In genomic region chr15:77922710-77923109, GRCm38 (mm10) we compare ENCODE assay signal across 19 mouse cellular contexts. TPM values are rescaled to one million over a fixed set of nuclear protein-coding genes. Genes with fewer than 3 reads are reported as not detected.
A peak's percentile ranks its signal among the peaks of the same experiment; 100 is the strongest.
DNase-seq lines count a peak whose midpoint lies in the region; ATAC-seq and TF ChIP-seq lines count a peak whose summit lies in the region.
"Had no signal": no experiment of that assay in that cellular context is flagged by ENCODE, and none has a peak within 500 bp of the region (broad histone marks: within the 10 kb centered on the region; RNA-seq: fewer than 3 reads in every experiment).

No protein-coding gene starts in this region.

- no peak for TF ChIP-seq CTCF in heart, adult 2 months (IDR thresholded peaks at IDR 0.05)
- TF ChIP-seq CTCF in cortical plate, adult 2 months (IDR thresholded peaks at IDR 0.05; ENCODE audit: extremely low read depth, insufficient read depth, low read length): no peak

- intact Hi-C loops in heart, adult 2 months (cut with DNase I): no loop called here
- intact Hi-C loops in heart, postnatal 36 days (cut with DNase I): no loop called here

- 58% methylated on average over 9 of the region's 9 CpGs for WGBS in heart, adult 2 months
- WGBS in midbrain, embryonic 14.5 days: 88% methylated on average over 9 of the region's 9 CpGs

- peak overlapping the region; percentile 31; the same call in 1 of the 2 replicates for H3K27ac ChIP-seq in heart, adult 2 months
- H3K27ac ChIP-seq in cortical plate, adult 2 months (ENCODE audit: insufficient read depth, low read length): 0 out of 2 replicates have a peak overlapping the region, but pooled peaks have one; percentile 25
- H3K27ac ChIP-seq in midbrain, embryonic 14.5 days (replicated peaks; ENCODE audit: low read depth, low read length): no peak overlapping the region
- H3K27ac ChIP-seq: hindbrain, embryonic 14.5 days; neural tube, embryonic 13.5 days; stomach, postnatal 0 days had no signal

- no peak for DNase-seq in heart, adult 2 months
- no peak for DNase-seq in heart, postnatal 36 days
- peak; percentile 58 to 61 for DNase-seq in adrenal gland, postnatal 36 days
- peak; percentile 78 to 85 for DNase-seq in kidney, postnatal 36 days
- no peak for DNase-seq in urinary bladder, postnatal 36 days (ENCODE audit: low spot score in 2 of 2)
- no peak for DNase-seq in urinary bladder, postnatal 14 days (ENCODE audit: low spot score)
- DNase-seq in midbrain, embryonic 14.5 days: no peak
- DNase-seq: cerebellum, adult 2 months; gastrocnemius, postnatal 10 days; lung, adult 18-20 months; lung, postnatal 36 days; right cerebral cortex, postnatal 14 days had no signal

- TF ChIP-seq EP300 in heart, adult 2 months (IDR thresholded peaks at IDR 0.05; ENCODE audit: insufficient read depth, low read depth, low read length): no peak

- no peak overlapping the region for H3K4me2 ChIP-seq in midbrain, embryonic 14.5 days (ENCODE audit: low read length)
- H3K4me2 ChIP-seq: hindbrain, embryonic 14.5 days; neural tube, embryonic 13.5 days had no signal

- no peak overlapping the region for H3K4me3 ChIP-seq in heart, adult 2 months
- no peak overlapping the region for H3K4me3 ChIP-seq in cortical plate, adult 2 months (ENCODE audit: insufficient read depth, low read length)
- H3K4me3 ChIP-seq in midbrain, embryonic 14.5 days (replicated peaks; ENCODE audit: low read depth, low read length): no peak overlapping the region
- H3K4me3 ChIP-seq: neural tube, embryonic 13.5 days had no signal

- H3K79me2 ChIP-seq in heart, adult 2 months (replicated peaks; ENCODE audit: control insufficient read depth, insufficient read depth, low read length): no peaks in the 10 kb centered on the region

- ATAC-seq in midbrain, embryonic 14.5 days (ENCODE audit: low FRiP score, low TSS enrichment): no peak
- ATAC-seq: activated CD4-positive, CD25-positive, alpha-beta regulatory T cell, adult 4 months; intestine, postnatal 0 days; Patski had no signal

- peaks cover 2% of the 10 kb centered on the region; the same call in 1 of the 2 replicates for H3K36me3 ChIP-seq in heart, adult 2 months (ENCODE audit: control insufficient read depth, insufficient read depth, low read length)
- peaks cover 74% of the 10 kb centered on the region for H3K36me3 ChIP-seq in midbrain, embryonic 14.5 days (ENCODE audit: control insufficient read depth, insufficient read depth, low read length)

- H3K4me1 ChIP-seq in heart, adult 2 months (ENCODE audit: control insufficient read depth, insufficient read depth, low read length): peaks cover 4% of the 10 kb centered on the region
- H3K4me1 ChIP-seq in cortical plate, adult 2 months (ENCODE audit: control insufficient read depth, insufficient read depth, low read length): no peaks in the 10 kb centered on the region
- peaks cover 5% of the 10 kb centered on the region for H3K4me1 ChIP-seq in midbrain, embryonic 14.5 days (ENCODE audit: control insufficient read depth, insufficient read depth, low read length)

- TF ChIP-seq POLR2A in heart, adult 2 months (IDR thresholded peaks at IDR 0.05; ENCODE audit: insufficient read depth, low read depth, low read length): no peak
- TF ChIP-seq POLR2A in cortical plate, adult 2 months (IDR thresholded peaks at IDR 0.05; ENCODE audit: extremely low read depth, insufficient read depth, low read length): no peak

- no peaks in the 10 kb centered on the region for H3K9me3 ChIP-seq in midbrain, embryonic 14.5 days (ENCODE audit: control insufficient read depth, low read length)
- H3K9me3 ChIP-seq: neural tube, embryonic 13.5 days had no signal

- no peak overlapping the region for H3K9ac ChIP-seq in heart, adult 2 months (ENCODE audit: low read depth, low read length)
- H3K9ac ChIP-seq in midbrain, embryonic 14.5 days (replicated peaks; ENCODE audit: low read length): no peak overlapping the region
- H3K9ac ChIP-seq: hindbrain, embryonic 14.5 days; neural tube, embryonic 13.5 days had no signal

- H3K27me3 ChIP-seq in heart, adult 2 months (ENCODE audit: control insufficient read depth, insufficient read depth, low read length): no peaks in the 10 kb centered on the region
- no peaks in the 10 kb centered on the region for H3K27me3 ChIP-seq in midbrain, embryonic 14.5 days (ENCODE audit: control insufficient read depth, insufficient read depth, low read length)
- H3K27me3 ChIP-seq: neural tube, embryonic 13.5 days; Patski had no signal

RNA-seq across cellular contexts. Expression of gene Txn2, which starts 6.1 kb away (rescaled TPM):
- 100 to 1,000 TPM; 260 to 299 TPM for total RNA-seq in heart, adult 2 months (2021)
- 403 and 411 TPM in 2 replicates for polyA plus RNA-seq in heart, adult 2 months (2012; rRNA removed)
- total RNA-seq in heart, postnatal 36 days (2021): 100 to 1,000 TPM; 276 to 279 TPM
- total RNA-seq in adrenal gland, postnatal 36 days (2021): 100 to 1,000 TPM; 563 to 586 TPM
- 192 and 197 TPM in 2 replicates for polyA plus RNA-seq in cortical plate, adult 2 months (2012; rRNA removed)
- 219 and 234 TPM in 2 replicates for polyA plus RNA-seq in midbrain, embryonic 14.5 days (2014; fragmentation: Nextera tagmentation; extraction: Ambion mirVana)

RNA-seq across cellular contexts. Expression of gene Foxred2, which starts 33.8 kb away (rescaled TPM):
- total RNA-seq in heart, adult 2 months (2021): under 1 TPM; 0.39 to 0.84 TPM
- 0.96 and 1.1 TPM in 2 replicates for polyA plus RNA-seq in heart, adult 2 months (2012; rRNA removed)
- total RNA-seq in heart, postnatal 36 days (2021): under 1 TPM; 0.44 to 0.57 TPM
- 1 to 10 TPM; 2.7 TPM for total RNA-seq in adrenal gland, postnatal 36 days (2021)
- 14.4 and 15.2 TPM in 2 replicates for polyA plus RNA-seq in cortical plate, adult 2 months (2012; rRNA removed)
- polyA plus RNA-seq in midbrain, embryonic 14.5 days (2014; fragmentation: Nextera tagmentation; extraction: Ambion mirVana): 9.2 and 9.4 TPM in 2 replicates

RNA-seq across cellular contexts. Expression of gene Eif3d, which starts 47.9 kb away (rescaled TPM):
- 10 to 100 TPM; 62.6 to 64.4 TPM for total RNA-seq in heart, adult 2 months (2021)
- 69.5 and 87.6 TPM in 2 replicates for polyA plus RNA-seq in heart, adult 2 months (2012; rRNA removed)
- 10 to 100 TPM; 63.6 to 73.2 TPM for total RNA-seq in heart, postnatal 36 days (2021)
- total RNA-seq in adrenal gland, postnatal 36 days (2021): 100 to 1,000 TPM; 151 to 167 TPM
- polyA plus RNA-seq in cortical plate, adult 2 months (2012; rRNA removed): 106 and 111 TPM in 2 replicates
- polyA plus RNA-seq in midbrain, embryonic 14.5 days (2014; fragmentation: Nextera tagmentation; extraction: Ambion mirVana): 178 and 186 TPM in 2 replicates

Comparison
In these comparisons a context has a peak if more than half of its experiments do, and no peak if none do; other contexts are left out.
1. DNase-seq: peak in adrenal gland, postnatal 36 days (2 of 2) and kidney, postnatal 36 days (2 of 2); none in heart, adult 2 months (0 of 2), heart, postnatal 36 days (0 of 2), urinary bladder, postnatal 36 days (0 of 2), urinary bladder, postnatal 14 days (single experiment) and midbrain, embryonic 14.5 days (single experiment).